29 mouse cellular contexts compared by ENCODE assay signal in genomic region chr17:84206239-84206638, GRCm38 (mm10). TPM values are rescaled to one million over a fixed set of nuclear protein-coding genes. Genes with fewer than 3 reads are reported as not detected.
A peak's percentile ranks its signal among the peaks of the same experiment; 100 is the strongest.
DNase-seq lines count a peak whose midpoint lies in the region; ATAC-seq and TF ChIP-seq lines count a peak whose summit lies in the region.
"Had no signal": no experiment of that assay in that cellular context is flagged by ENCODE, and none has a peak within 500 bp of the region (broad histone marks: within the 10 kb centered on the region; RNA-seq: fewer than 3 reads in every experiment).

No protein-coding gene starts in this region.

- peaks cover 15% of the 10 kb centered on the region; the same call in 1 of the 2 replicates for H3K4me1 ChIP-seq in embryonic facial prominence, embryonic 14.5 days (ENCODE audit: control insufficient read depth, insufficient read depth, low read length)
- peaks cover 28% of the 10 kb centered on the region for H3K4me1 ChIP-seq in limb, embryonic 13.5 days

- no peak for TF ChIP-seq CTCF in brain, embryonic 14.5 days (IDR thresholded peaks at IDR 0.05; ENCODE audit: borderline replicate concordance, extremely low read depth, insufficient read depth, insufficient read length)

- H3K36me3 ChIP-seq in embryonic facial prominence, embryonic 14.5 days (ENCODE audit: control insufficient read depth, insufficient read depth, low read length) = 0 out of 2 replicates have a peak, but pooled peaks cover 6% of the 10 kb centered on the region
- H3K36me3 ChIP-seq in limb, embryonic 13.5 days = peaks cover 13% of the 10 kb centered on the region
- H3K36me3 ChIP-seq: heart, embryonic 15.5 days had no signal

- peak; percentile 57 for DNase-seq in heart, adult 11 months
- no peak for DNase-seq in heart, adult 8-10 months (ENCODE audit: low spot score)
- peak; percentile 41 for DNase-seq in brain, embryonic 14.5 days (ENCODE audit: low read depth)
- peak; percentile 76 for DNase-seq in embryonic facial prominence, embryonic 14.5 days (ENCODE audit: low spot score)
- DNase-seq in cerebellum, postnatal 4 days (ENCODE audit: low spot score in 2 of 2) = no peak
- DNase-seq in layer of hippocampus, adult 11-12 months (ENCODE audit: low spot score) = no peak
- DNase-seq: adrenal gland, adult 2 months; adrenal gland, postnatal 36 days; cerebellum, adult 2 months; cerebellum, postnatal 14 days; gastrocnemius, postnatal 10 days; layer of hippocampus, adult 9-11 months; liver, embryonic 13.5 days; lung, adult 18-20 months; right cerebral cortex, adult 18-20 months; spleen, adult 18-20 months had no signal

- no peak overlapping the region for H3K4me3 ChIP-seq in embryonic facial prominence, embryonic 14.5 days (ENCODE audit: low read depth, low read length)
- no peak overlapping the region for H3K4me3 ChIP-seq in limb, embryonic 13.5 days
- H3K4me3 ChIP-seq: heart, embryonic 10.5 days; heart, embryonic 15.5 days; intestine, embryonic 15.5 days; limb, embryonic 15.5 days; liver, embryonic 13.5 days; neural tube, embryonic 12.5 days had no signal

- no peak for TF ChIP-seq POLR2A in brain, embryonic 14.5 days (IDR thresholded peaks at IDR 0.05; ENCODE audit: borderline replicate concordance, extremely low read depth, insufficient read depth, insufficient read length, poor library complexity, severe bottlenecking)

- H3K9me3 ChIP-seq in embryonic facial prominence, embryonic 14.5 days (ENCODE audit: control insufficient read depth, low read length) = no peaks in the 10 kb centered on the region
- H3K9me3 ChIP-seq in limb, embryonic 13.5 days = peaks cover 3% of the 10 kb centered on the region; the same call in 1 of the 2 replicates
- H3K9me3 ChIP-seq: heart, embryonic 10.5 days; heart, embryonic 15.5 days; intestine, embryonic 15.5 days; limb, embryonic 15.5 days; liver, embryonic 13.5 days; neural tube, embryonic 12.5 days had no signal

- H3K9ac ChIP-seq in embryonic facial prominence, embryonic 14.5 days (ENCODE audit: low read depth, low read length) = no peak overlapping the region
- H3K9ac ChIP-seq in limb, embryonic 13.5 days = no peak overlapping the region
- H3K9ac ChIP-seq: heart, embryonic 15.5 days; intestine, embryonic 15.5 days; limb, embryonic 15.5 days; liver, embryonic 13.5 days; neural tube, embryonic 12.5 days had no signal

- H3K27me3 ChIP-seq in embryonic facial prominence, embryonic 14.5 days (replicated peaks; ENCODE audit: control insufficient read depth, insufficient read depth, low read length) = no peaks in the 10 kb centered on the region
- H3K27me3 ChIP-seq in limb, embryonic 13.5 days = no peaks in the 10 kb centered on the region
- H3K27me3 ChIP-seq: heart, embryonic 15.5 days; intestine, embryonic 15.5 days; limb, embryonic 15.5 days; liver, embryonic 13.5 days; neural tube, embryonic 12.5 days had no signal

- 73% methylated on average over 3 of the region's 3 CpGs for WGBS in embryonic facial prominence, embryonic 14.5 days
- 31% methylated on average over 3 of the region's 3 CpGs for WGBS in limb, embryonic 13.5 days

- H3K4me2 ChIP-seq in embryonic facial prominence, embryonic 14.5 days (ENCODE audit: low read depth, low read length) = no peak overlapping the region
- H3K4me2 ChIP-seq in limb, embryonic 13.5 days (replicated peaks) = no peak overlapping the region
- H3K4me2 ChIP-seq: heart, embryonic 15.5 days; intestine, embryonic 15.5 days; limb, embryonic 15.5 days; liver, embryonic 13.5 days; neural tube, embryonic 12.5 days had no signal

- ATAC-seq in embryonic facial prominence, embryonic 14.5 days (ENCODE audit: low read depth) = peak; percentile 77
- peak; percentile 46 for ATAC-seq in limb, embryonic 13.5 days (ENCODE audit: low FRiP score, low read depth)
- no peak for ATAC-seq in erythroid progenitor cell, adult 5-6 weeks (replicated peaks; ENCODE audit: low FRiP score, poor library complexity, severe bottlenecking)
- ATAC-seq: CD4-positive, CD25-positive, alpha-beta regulatory T cell, adult 4 months; forebrain, embryonic 16.5 days; hindbrain, embryonic 16.5 days; intestine, embryonic 15.5 days; lung, postnatal 0 days; midbrain, embryonic 16.5 days had no signal

- H3K27ac ChIP-seq in embryonic facial prominence, embryonic 14.5 days (replicated peaks; ENCODE audit: low read depth, low read length) = no peak overlapping the region
- peak overlapping the region; percentile 44; the same call in 1 of the 2 replicates for H3K27ac ChIP-seq in limb, embryonic 13.5 days
- H3K27ac ChIP-seq: heart, embryonic 10.5 days; heart, embryonic 15.5 days; intestine, embryonic 15.5 days; limb, embryonic 15.5 days; liver, embryonic 13.5 days; macrophage; neural tube, embryonic 12.5 days had no signal

RNA-seq across cellular contexts. Expression of gene Zfp36l2, which starts 18.5 kb away (rescaled TPM):
- total RNA-seq in heart, adult 8-10 months (2022) = 10 to 100 TPM; 23.5 to 25.4 (median 24.4) TPM
- 19.9 and 24.5 TPM in 2 replicates for polyA plus RNA-seq in brain, embryonic 14.5 days (2012; rRNA removed)
- polyA plus RNA-seq in embryonic facial prominence, embryonic 14.5 days (2014; fragmentation: Nextera tagmentation; extraction: Ambion mirVana) = 25.4 and 25.5 TPM in 2 replicates
- 18.7 and 19.7 TPM in 2 replicates for polyA plus RNA-seq in limb, embryonic 13.5 days (2015; fragmentation: Nextera tagmentation; extraction: Ambion mirVana)
- total RNA-seq in erythroid progenitor cell, adult 5-6 weeks (2015; ENCODE audit: low replicate concordance) = 38.2 and 62.0 TPM in 2 replicates
- total RNA-seq in erythroid progenitor cell, adult 5-6 weeks (2017; ENCODE audit: low replicate concordance) = 21.8 and 22.3 TPM in 2 replicates

Comparison
In these comparisons a context has a peak if more than half of its experiments do, and no peak if none do; other contexts are left out.
1. DNase-seq: peak in heart, adult 11 months (single experiment), brain, embryonic 14.5 days (single experiment) and embryonic facial prominence, embryonic 14.5 days (single experiment); none in heart, adult 8-10 months (single experiment), cerebellum, postnatal 4 days (0 of 2) and layer of hippocampus, adult 11-12 months (single experiment).